Mouse (Mus musculus): ENCODE measurements around the gene Asap3.
A peak's percentile ranks its signal among the peaks of the same experiment; 100 is the strongest.

- TF ChIP-seq CTCF (IDR thresholded peaks at IDR 0.05; ENCODE audit: low read depth) (peak; percentile 86), EP300 (IDR thresholded peaks at IDR 0.05; ENCODE audit: low read depth) (no peak)
Measured at GRCm38 (mm10) chr4:136239622-136240021, 33.5 kb downstream of the Asap3 start.

Measured in liver, postnatal 0 days (tissue).